Mouse (Mus musculus) forebrain, embryonic 13.5 days (tissue): Measurements from ENCODE around the gene R3hcc1l. TPM values are rescaled to one million over a fixed set of nuclear protein-coding genes. Genes with fewer than 3 reads are reported as not detected.

Experiments used
- ATAC-seq: fragments of 200-750 bp; cut with Nextera tagmentation; 2 replicates; pipeline ENCODE4 v1.8.0; 2017
- H3K27ac ChIP-seq: fragments of 300-500 bp; sonication (generic); 2 replicates; pipeline ENCODE4 v1.5.1; 2015; ENCODE audit warnings: inconsistent platforms, mild to moderate bottlenecking, moderate library complexity
- H3K27me3 ChIP-seq: fragments of 300-500 bp; sonication (generic); 2 replicates; pipeline ENCODE4 v1.6.1; 2015; ENCODE audit warnings: mild to moderate bottlenecking, inconsistent platforms
- H3K36me3 ChIP-seq: fragments of 300-500 bp; sonication (generic); 2 replicates; pipeline ENCODE4 v1.6.1; 2015; ENCODE audit warnings: mild to moderate bottlenecking, inconsistent platforms; ENCODE audit not compliant: poor library complexity, severe bottlenecking
- H3K4me1 ChIP-seq: fragments of 300-500 bp; sonication (generic); 2 replicates; pipeline ENCODE4 v1.6.1; 2015; ENCODE audit warnings: inconsistent platforms
- H3K4me2 ChIP-seq: fragments of 300-500 bp; sonication (generic); 2 replicates; pipeline ENCODE4 v1.6.1; 2015; ENCODE audit warnings: inconsistent platforms, mild to moderate bottlenecking, moderate library complexity
- H3K4me3 ChIP-seq: fragments of 300-500 bp; sonication (generic); 2 replicates; pipeline ENCODE4 v1.5.1; 2015; ENCODE audit warnings: mild to moderate bottlenecking, inconsistent platforms
- H3K9ac ChIP-seq: fragments of 300-500 bp; sonication (generic); 2 replicates; pipeline ENCODE4 v1.6.1; 2015; ENCODE audit warnings: mild to moderate bottlenecking, inconsistent platforms
- H3K9me3 ChIP-seq: fragments of 300-500 bp; sonication (generic); replicated peaks from 2 replicates; pipeline ENCODE4 v1.6.1; 2016; ENCODE audit warnings: inconsistent platforms
- WGBS: fragments of 180-500 bp; shearing (Covaris S2); methylation state at CpG from one replicate; pipeline ENCODE4 v1.1.7; 2015; 5-methylcytosine and 5-hydroxymethylcytosine counted together
- polyA plus RNA-seq: library from polyadenylated mRNA; unstranded; fragments of >200 nt; fragmentation: Nextera tagmentation; extraction: Ambion mirVana; gene quantifications from 2 replicates; pipeline ENCODE4 v1.2.1, GENCODE M21; 2015

Gene R3hcc1l
- polyA plus RNA-seq, 1 experiment from 2014 or later = 18.1 TPM

GRCm38 (mm10) chr19:42562981-42563380 lies 44.4 kb downstream of the R3hcc1l start:
- no peak overlapping the region for H3K4me2 ChIP-seq
- ATAC-seq = no peak
- H3K9me3 ChIP-seq = no peaks in the 10 kb centered on the region
- H3K4me1 ChIP-seq = no peaks in the 10 kb centered on the region
- H3K27ac ChIP-seq = no peak overlapping the region
- peaks cover 15% of the 10 kb centered on the region; the same call in 1 of the 2 replicates for H3K36me3 ChIP-seq
- no peaks in the 10 kb centered on the region for H3K27me3 ChIP-seq
- WGBS = 96% methylated on average over 3 of the region's 3 CpGs
- no peak overlapping the region for H3K9ac ChIP-seq
- no peak overlapping the region for H3K4me3 ChIP-seq

DNA sequence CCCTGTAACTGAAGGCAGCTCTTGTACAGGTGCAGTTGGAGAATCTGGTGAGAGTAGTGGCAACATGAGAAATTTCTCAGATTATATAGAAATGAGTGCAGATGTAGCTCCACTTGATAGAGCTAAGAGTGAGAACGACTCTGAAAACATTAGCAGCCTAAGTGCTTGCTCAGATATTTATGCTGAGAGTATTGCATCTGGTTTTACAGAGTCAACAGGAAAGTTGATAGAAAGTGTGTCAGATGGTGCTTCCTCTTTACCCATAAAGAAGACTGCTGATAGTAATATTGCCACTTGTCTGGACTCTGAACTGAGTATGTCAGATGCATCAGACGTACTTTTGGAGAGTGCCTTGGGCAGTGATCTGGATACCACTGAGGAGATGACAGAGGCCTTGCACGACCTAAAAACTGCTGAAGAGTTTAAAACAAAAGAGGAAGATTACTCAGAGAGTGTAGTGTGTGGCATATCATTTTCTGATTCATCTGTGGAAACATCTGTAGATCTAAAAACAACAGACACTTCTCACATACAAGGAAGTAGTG lies 45.2 kb downstream of the R3hcc1l start:
- no peak overlapping the region for H3K27ac ChIP-seq
- no peaks in the 10 kb centered on the region for H3K27me3 ChIP-seq
- H3K9me3 ChIP-seq = no peaks in the 10 kb centered on the region
- H3K4me3 ChIP-seq = no peak overlapping the region
- no peaks in the 10 kb centered on the region for H3K4me1 ChIP-seq
- ATAC-seq = no peak
- 91% methylated on average over 3 of the region's 3 CpGs for WGBS
- peaks cover 15% of the 10 kb centered on the region; the same call in 1 of the 2 replicates for H3K36me3 ChIP-seq
- no peak overlapping the region for H3K4me2 ChIP-seq
- no peak overlapping the region for H3K9ac ChIP-seq

- Histone ChIP-seq H3K4me3 (no peak overlapping the region), H3K27ac (no peak overlapping the region), H3K27me3 (no peaks in the 10 kb centered on the region), H3K4me1 (peaks cover 13% of the 10 kb centered on the region), H3K9me3 (no peaks in the 10 kb centered on the region), H3K4me2 (no peak overlapping the region), H3K36me3 (peaks cover 15% of the 10 kb centered on the region; the same call in 1 of the 2 replicates), H3K9ac (no peak overlapping the region)
- WGBS = 97% methylated on average over 4 of the region's 4 CpGs
- no peak for ATAC-seq
Measured at GRCm38 (mm10) chr19:42566283-42567019, 47.9 kb downstream of the R3hcc1l start.

GRCm38 (mm10) chr19:42567020-42567419 lies 48.5 kb downstream of the R3hcc1l start:
- H3K27me3 ChIP-seq = no peaks in the 10 kb centered on the region
- no peak overlapping the region for H3K4me2 ChIP-seq
- H3K9me3 ChIP-seq = no peaks in the 10 kb centered on the region
- no peak overlapping the region for H3K4me3 ChIP-seq
- no peak overlapping the region for H3K27ac ChIP-seq
- peaks cover 15% of the 10 kb centered on the region; the same call in 1 of the 2 replicates for H3K36me3 ChIP-seq
- no peak for ATAC-seq
- no peak overlapping the region for H3K9ac ChIP-seq
- peaks cover 13% of the 10 kb centered on the region for H3K4me1 ChIP-seq

DNA sequence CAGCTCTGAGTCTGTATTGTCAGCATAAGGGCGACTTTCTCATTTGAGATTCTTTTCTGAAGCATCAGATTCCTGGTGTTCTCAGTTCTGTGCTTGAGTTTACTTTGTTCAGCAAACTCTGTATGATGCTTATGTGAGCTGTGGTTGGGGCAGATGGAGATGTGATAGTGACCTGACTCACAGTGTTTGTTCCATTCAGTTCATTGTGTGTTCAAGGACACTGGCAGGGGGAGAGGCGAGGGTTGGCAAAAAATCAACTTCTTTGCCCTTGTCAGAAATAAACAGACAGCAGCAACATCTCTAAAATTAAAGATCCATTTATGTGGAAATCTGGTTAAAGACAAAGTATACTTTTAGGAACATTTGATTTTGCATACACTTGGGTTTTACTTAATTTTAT lies 50.5 kb downstream of the R3hcc1l start:
- no peak for ATAC-seq
- no peak overlapping the region for H3K27ac ChIP-seq
- 68% methylated on average over 2 of the region's 2 CpGs for WGBS
- H3K4me1 ChIP-seq = peaks cover 13% of the 10 kb centered on the region
- H3K9ac ChIP-seq = no peak overlapping the region
- H3K36me3 ChIP-seq = 0 out of 2 replicates have a peak, but pooled peaks cover 3% of the 10 kb centered on the region
- H3K4me3 ChIP-seq = no peak overlapping the region
- no peak overlapping the region for H3K4me2 ChIP-seq
- H3K27me3 ChIP-seq = no peaks in the 10 kb centered on the region
- no peaks in the 10 kb centered on the region for H3K9me3 ChIP-seq

DNA sequence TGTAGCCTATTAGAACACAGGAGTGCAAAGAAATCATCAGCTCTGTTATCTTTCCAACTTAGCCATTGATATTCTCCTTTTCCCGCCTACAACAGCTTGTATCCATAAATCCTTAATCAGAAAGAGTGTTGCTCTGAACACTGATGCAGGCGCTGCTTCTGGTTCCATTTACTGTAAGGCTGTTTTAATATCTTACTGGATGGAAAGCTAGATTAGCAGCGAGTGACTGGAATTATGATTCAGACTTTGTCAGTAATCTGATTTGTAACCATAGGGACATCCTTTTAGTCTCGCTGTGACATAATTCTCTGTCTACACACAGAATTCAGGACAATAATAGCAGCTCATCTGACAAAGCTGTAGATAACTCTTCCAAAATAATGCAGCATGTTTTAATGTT lies 52.7 kb downstream of the R3hcc1l start:
- Histone ChIP-seq H3K9me3 (no peaks in the 10 kb centered on the region), H3K27ac (0 out of 2 replicates have a peak overlapping the region, but pooled peaks have one; percentile 19), H3K27me3 (no peaks in the 10 kb centered on the region), H3K9ac (no peak overlapping the region), H3K4me1 (peaks cover 13% of the 10 kb centered on the region), H3K4me2 (no peak overlapping the region), H3K36me3 (0 out of 2 replicates have a peak, but pooled peaks cover 3% of the 10 kb centered on the region), H3K4me3 (no peak overlapping the region)
- 79% methylated on average over 4 of the region's 4 CpGs for WGBS
- no peak for ATAC-seq

DNA sequence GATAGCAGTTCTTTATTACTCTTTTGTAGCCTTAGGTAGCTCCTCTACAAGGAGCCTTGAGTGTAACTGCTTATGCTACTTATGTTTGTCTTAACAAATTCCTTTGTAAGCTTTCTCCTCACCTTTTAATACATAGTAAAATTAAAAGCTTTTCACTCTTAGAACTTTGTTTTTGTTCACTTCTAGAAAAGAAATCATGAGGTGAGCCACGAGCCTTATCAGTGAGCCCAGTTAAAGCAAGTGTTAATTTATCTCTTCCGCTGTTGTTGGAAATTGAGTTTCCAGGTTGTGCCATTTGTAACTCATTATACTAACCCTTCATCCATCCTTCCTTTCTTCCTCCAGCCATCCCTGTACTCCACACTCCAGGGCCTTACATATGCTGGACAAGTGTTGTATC lies 56.8 kb downstream of the R3hcc1l start:
- no peak for ATAC-seq
- H3K4me2 ChIP-seq = no peak overlapping the region
- no peak overlapping the region for H3K4me3 ChIP-seq
- H3K4me1 ChIP-seq = peaks cover 4% of the 10 kb centered on the region
- no peak overlapping the region for H3K9ac ChIP-seq
- 85% methylated on average over 2 of the region's 2 CpGs for WGBS
- H3K36me3 ChIP-seq = no peaks in the 10 kb centered on the region
- no peak overlapping the region for H3K27ac ChIP-seq
- H3K27me3 ChIP-seq = no peaks in the 10 kb centered on the region
- no peaks in the 10 kb centered on the region for H3K9me3 ChIP-seq

DNA sequence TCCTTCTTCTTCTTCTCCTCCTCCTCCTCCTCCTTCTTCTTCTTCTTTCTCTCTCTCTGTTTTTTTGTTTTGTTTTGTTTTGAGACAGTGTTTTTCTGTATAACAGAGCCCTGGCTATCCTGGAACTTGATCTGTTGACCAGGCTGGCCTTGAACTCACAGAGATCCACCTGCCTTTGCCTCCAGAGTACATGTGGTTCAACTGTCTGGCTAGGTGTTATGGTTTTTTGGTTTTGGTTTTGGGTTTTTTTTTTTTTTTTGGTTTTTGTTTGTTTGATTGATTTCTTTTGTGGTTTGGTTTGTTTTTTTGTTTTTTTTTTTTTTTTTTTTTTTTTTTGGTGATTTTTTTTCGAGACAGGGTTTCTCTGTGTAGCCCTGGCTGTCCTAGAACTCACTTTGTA lies 58.3 kb downstream of the R3hcc1l start:
- no peaks in the 10 kb centered on the region for H3K27me3 ChIP-seq
- no peaks in the 10 kb centered on the region for H3K36me3 ChIP-seq
- H3K4me2 ChIP-seq = no peak overlapping the region
- no peak for ATAC-seq
- H3K27ac ChIP-seq = no peak overlapping the region
- H3K4me1 ChIP-seq = no peaks in the 10 kb centered on the region
- H3K9me3 ChIP-seq = no peaks in the 10 kb centered on the region
- no peak overlapping the region for H3K9ac ChIP-seq
- no peak overlapping the region for H3K4me3 ChIP-seq
- 88% methylated on average over 1 of the region's 1 CpGs for WGBS

DNA sequence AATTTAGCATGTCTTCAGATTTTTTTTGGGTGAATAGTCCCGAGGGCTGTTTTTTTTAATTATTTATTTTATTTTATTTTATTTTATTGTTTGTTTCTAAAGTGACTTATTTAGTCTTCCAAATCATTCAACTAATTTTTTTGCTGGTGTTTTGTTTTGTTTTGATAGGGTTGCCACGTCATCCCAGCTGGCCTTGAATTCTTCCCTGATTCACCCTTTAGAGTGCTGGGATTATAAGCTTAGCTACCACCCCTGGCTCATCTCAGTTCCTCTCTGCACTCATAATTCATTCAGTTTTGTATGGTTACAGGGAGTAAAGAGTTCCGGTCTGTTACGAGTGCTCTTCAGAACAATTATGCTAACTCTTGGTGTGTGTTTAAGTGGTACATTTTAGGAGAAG lies 60.1 kb downstream of the R3hcc1l start:
- H3K36me3 ChIP-seq = peaks cover 2% of the 10 kb centered on the region; the same call in 1 of the 2 replicates
- H3K9me3 ChIP-seq = no peaks in the 10 kb centered on the region
- no peaks in the 10 kb centered on the region for H3K27me3 ChIP-seq
- H3K4me1 ChIP-seq = no peaks in the 10 kb centered on the region
- H3K9ac ChIP-seq = no peak overlapping the region
- H3K4me3 ChIP-seq = no peak overlapping the region
- WGBS = 84% methylated on average over 4 of the region's 4 CpGs
- ATAC-seq = no peak
- no peak overlapping the region for H3K27ac ChIP-seq
- no peak overlapping the region for H3K4me2 ChIP-seq

DNA sequence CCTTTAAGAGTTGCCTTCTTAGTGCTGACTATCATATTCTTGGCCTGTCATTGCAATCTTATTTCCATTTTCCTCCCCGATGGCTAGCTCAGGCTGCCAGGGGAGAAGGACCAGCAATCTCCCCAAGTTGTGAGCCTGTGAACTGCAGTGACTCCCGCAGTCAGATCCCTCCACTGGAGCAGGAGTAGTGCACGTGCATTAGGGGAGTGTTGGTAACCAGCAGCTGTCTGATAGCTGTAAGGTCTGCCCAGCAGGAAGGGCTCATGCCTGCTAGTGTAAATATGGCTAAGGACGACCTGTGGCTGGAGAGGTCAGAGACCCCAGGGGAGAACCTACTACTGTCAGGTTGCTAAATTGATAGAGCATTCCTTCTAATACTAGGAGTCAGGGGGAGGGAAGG lies 62.1 kb downstream of the R3hcc1l start:
- H3K36me3 ChIP-seq = peaks cover 7% of the 10 kb centered on the region; the same call in 1 of the 2 replicates
- no peak overlapping the region for H3K4me2 ChIP-seq
- H3K27ac ChIP-seq = no peak overlapping the region
- 54% methylated on average over 4 of the region's 4 CpGs for WGBS
- no peaks in the 10 kb centered on the region for H3K4me1 ChIP-seq
- no peak overlapping the region for H3K4me3 ChIP-seq
- H3K27me3 ChIP-seq = no peaks in the 10 kb centered on the region
- H3K9ac ChIP-seq = no peak overlapping the region
- no peak for ATAC-seq
- H3K9me3 ChIP-seq = no peaks in the 10 kb centered on the region

- no peak overlapping the region for H3K27ac ChIP-seq
- ATAC-seq = no peak
- H3K4me1 ChIP-seq = peaks cover 3% of the 10 kb centered on the region
- H3K4me3 ChIP-seq = no peak overlapping the region
- H3K9me3 ChIP-seq = no peaks in the 10 kb centered on the region
- no peaks in the 10 kb centered on the region for H3K27me3 ChIP-seq
- H3K4me2 ChIP-seq = no peak overlapping the region
- peaks cover 7% of the 10 kb centered on the region; the same call in 1 of the 2 replicates for H3K36me3 ChIP-seq
- 85% methylated on average over 13 of the region's 13 CpGs for WGBS
- H3K9ac ChIP-seq = no peak overlapping the region
Measured at GRCm38 (mm10) chr19:42582811-42583370, 64.3 kb downstream of the R3hcc1l start.

- H3K4me1 ChIP-seq = peaks cover 11% of the 10 kb centered on the region
- peaks cover 7% of the 10 kb centered on the region; the same call in 1 of the 2 replicates for H3K36me3 ChIP-seq
- WGBS = 96% methylated on average over 5 of the region's 5 CpGs
- no peak overlapping the region for H3K27ac ChIP-seq
- H3K9ac ChIP-seq = no peak overlapping the region
- H3K27me3 ChIP-seq = no peaks in the 10 kb centered on the region
- no peak for ATAC-seq
- H3K4me2 ChIP-seq = no peak overlapping the region
- H3K9me3 ChIP-seq = no peaks in the 10 kb centered on the region
- no peak overlapping the region for H3K4me3 ChIP-seq
Measured at GRCm38 (mm10) chr19:42583677-42584076, 65.1 kb downstream of the R3hcc1l start.
